13 mouse cellular contexts compared by ENCODE assay signal in the genomic region with DNA sequence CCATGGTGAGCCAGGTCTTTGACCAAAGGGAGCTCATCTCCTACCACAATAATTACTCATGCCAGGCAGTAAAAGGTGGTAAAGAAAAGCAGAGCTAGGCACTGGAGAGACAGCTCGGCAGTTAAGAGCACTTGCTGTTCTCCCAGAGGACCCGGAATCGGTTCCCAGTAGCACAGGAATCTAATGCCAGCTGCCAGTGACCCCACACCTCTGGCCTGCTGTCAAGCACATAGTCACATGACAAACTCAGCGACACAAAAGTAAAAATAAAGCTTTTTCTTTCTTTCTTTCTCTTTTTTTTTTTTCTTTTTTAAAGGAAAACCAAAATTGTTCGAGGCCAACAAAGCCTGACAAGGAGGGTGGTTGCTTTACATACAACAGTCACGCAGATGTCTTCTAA.
"Had no signal": no experiment of that assay in that cellular context is flagged by ENCODE, and none has a peak within 500 bp of the region (broad histone marks: within the 10 kb centered on the region; RNA-seq: fewer than 3 reads in every experiment).

No protein-coding gene starts in this region.

- DNase-seq: gastrocnemius, adult 2 months; gastrocnemius, postnatal 10 days; gastrocnemius, postnatal 25 days; heart, adult 18-20 months; heart, postnatal 10 days; heart, postnatal 4 days; kidney, adult 18-20 months; kidney, adult 8-10 months; kidney, postnatal 10 days; kidney, postnatal 25 days; kidney, postnatal 4 days; liver; liver, embryonic 13.5 days had no signal
